Mouse (Mus musculus) forebrain, embryonic 14.5 days (tissue): ENCODE measurements around the gene Rock2. TPM values are rescaled to one million over a fixed set of nuclear protein-coding genes. Genes with fewer than 3 reads are reported as not detected.

Experiments
- ATAC-seq: fragments of 200-750 bp; cut with Nextera tagmentation; 2 replicates; pipeline ENCODE4 v1.8.0; 2017; ENCODE audit warnings: mild to moderate bottlenecking, moderate library complexity
- DNase-seq: peaks from one replicate; pipeline ENCODE4 v3.0.0-alpha.2; 2015; ENCODE audit warnings: low spot score
- H3K27ac ChIP-seq: fragments of 300-500 bp; sonication (generic); 2 replicates; pipeline ENCODE4 v1.5.1; 2014; ENCODE audit warnings: low read depth, mild to moderate bottlenecking, control low read depth, low read length, moderate library complexity
- H3K27me3 ChIP-seq: fragments of 300-500 bp; sonication (generic); replicated peaks from 2 replicates; pipeline ENCODE4 v1.6.1; 2014; ENCODE audit warnings: low read length, control low read depth, mixed read lengths; ENCODE audit not compliant: control insufficient read depth, insufficient read depth
- H3K36me3 ChIP-seq: fragments of 300-500 bp; sonication (generic); 2 replicates; pipeline ENCODE4 v1.6.1; 2014; ENCODE audit warnings: low read length, control low read depth; ENCODE audit not compliant: control insufficient read depth, insufficient read depth
- H3K4me1 ChIP-seq: fragments of 300-500 bp; sonication (generic); 2 replicates; pipeline ENCODE4 v1.6.1; 2014; ENCODE audit warnings: antibody characterized with exemption, low read length, control low read depth; ENCODE audit not compliant: control insufficient read depth, insufficient read depth
- H3K4me2 ChIP-seq: fragments of 300-500 bp; sonication (generic); 2 replicates; pipeline ENCODE4 v1.6.1; 2014; ENCODE audit warnings: mild to moderate bottlenecking, control low read depth, low read length
- H3K4me3 ChIP-seq: fragments of 300-500 bp; sonication (generic); 2 replicates; pipeline ENCODE4 v1.5.1; 2014; ENCODE audit warnings: low read depth, low read length, control low read depth
- H3K9ac ChIP-seq: fragments of 300-500 bp; sonication (generic); 2 replicates; pipeline ENCODE4 v1.6.1; 2014; ENCODE audit warnings: mild to moderate bottlenecking, low read length, control low read depth, moderate library complexity
- H3K9me3 ChIP-seq: fragments of 300-500 bp; sonication (generic); replicated peaks from 2 replicates; pipeline ENCODE4 v1.6.1; 2016; ENCODE audit warnings: low read length, control low read depth, mixed read lengths; ENCODE audit not compliant: control insufficient read depth
- WGBS: fragments of 180-500 bp; shearing (Covaris S2); extraction: QIAGEN DNeasy Blood & Tissue Kit; methylation state at CpG from one replicate; pipeline ENCODE4 v1.1.7; 2014; 5-methylcytosine and 5-hydroxymethylcytosine counted together
- polyA plus RNA-seq: library from polyadenylated mRNA; unstranded; fragments of >200 nt; fragmentation: Nextera tagmentation; extraction: Ambion mirVana; gene quantifications from 2 replicates; pipeline ENCODE4 v1.2.1, GENCODE M21; 2014

Rock2 gene
- polyA plus RNA-seq, 1 experiment from 2014 or later = 12.1 TPM

GRCm38 (mm10) chr12:17036532-17036931 is 141.8 kb downstream of the Rock2 start:
- Histone ChIP-seq H3K27me3 (no peaks in the 10 kb centered on the region), H3K4me3 (no peak overlapping the region), H3K4me1 (no peaks in the 10 kb centered on the region; the same call in 1 of the 2 replicates), H3K9me3 (no peaks in the 10 kb centered on the region), H3K9ac (no peak overlapping the region), H3K36me3 (no peaks in the 10 kb centered on the region), H3K4me2 (no peak overlapping the region), H3K27ac (0 out of 2 replicates have a peak overlapping the region, but pooled peaks have one; percentile 18)
- no peak for ATAC-seq
- 54% methylated on average over 9 of the region's 9 CpGs for WGBS
- DNase-seq = no peak

- H3K9me3 ChIP-seq = no peaks in the 10 kb centered on the region
- WGBS = 51% methylated on average over 14 of the region's 14 CpGs
- no peaks in the 10 kb centered on the region for H3K27me3 ChIP-seq
- no peak overlapping the region for H3K27ac ChIP-seq
- H3K9ac ChIP-seq = no peak overlapping the region
- no peaks in the 10 kb centered on the region for H3K36me3 ChIP-seq
- ATAC-seq (0 out of 2 replicates have a peak, but pooled peaks have one; percentile 9), DNase-seq (peak; percentile 45)
- H3K4me1 ChIP-seq = no peaks in the 10 kb centered on the region; the same call in 1 of the 2 replicates
- H3K4me2 ChIP-seq = no peak overlapping the region
- no peak overlapping the region for H3K4me3 ChIP-seq
These were observed 142.4 kb downstream of the Rock2 start for GRCm38 (mm10) chr12:17037053-17037610.

Other genes starting within 250 kb of the Rock2 start
- 0.77 and 1.0 TPM in 2 replicates for gene Ntsr2, start 241.5 kb upstream of the Rock2 start, polyA plus RNA-seq
- 0.17 and 0.46 TPM in 2 replicates for gene Greb1, start 94.0 kb upstream of the Rock2 start, polyA plus RNA-seq
- gene E2f6, start 83.9 kb upstream of the Rock2 start, polyA plus RNA-seq = 33.9 and 36.4 TPM in 2 replicates
- gene Pqlc3, start 105.5 kb downstream of the Rock2 start, polyA plus RNA-seq = 0.94 and 2.1 TPM in 2 replicates
- gene 2410004P03Rik, start 116.8 kb downstream of the Rock2 start, polyA plus RNA-seq = 2.8 and 4.9 TPM in 2 replicates